Mouse (Mus musculus): ENCODE data around the gene Mlh1. TPM values are rescaled to one million over a fixed set of nuclear protein-coding genes. Genes with fewer than 3 reads are reported as not detected.

Mlh1 gene
- total RNA-seq, 2 experiments from 2014 or later, result 46.6 to 51.9 TPM

Other genes starting within 250 kb of the Mlh1 start
- gene Ccrl2, start 214.3 kb downstream of the Mlh1 start, total RNA-seq (2015), result 2.9 and 4.1 TPM in 2 replicates
- 3.9 and 8.9 TPM in 2 replicates for gene Ccrl2, start 214.3 kb downstream of the Mlh1 start, total RNA-seq (2017)
- 43.9 and 48.3 TPM in 2 replicates for gene Lrrfip2, start 154.2 kb downstream of the Mlh1 start, total RNA-seq (2015)
- 66.8 and 74.0 TPM in 2 replicates for gene Lrrfip2, start 154.2 kb downstream of the Mlh1 start, total RNA-seq (2017)
- 19.1 and 23.8 TPM in 2 replicates for gene Epm2aip1, start 138 bp upstream of the Mlh1 start, total RNA-seq (2015)
- 12.4 and 17.8 TPM in 2 replicates for gene Epm2aip1, start 138 bp upstream of the Mlh1 start, total RNA-seq (2017)
- gene Trank1, start 39.9 kb upstream of the Mlh1 start, total RNA-seq (2015), result not detected in 2 replicates
- not detected in 2 replicates for gene Trank1, start 39.9 kb upstream of the Mlh1 start, total RNA-seq (2017)
- gene Dclk3, start 167.3 kb upstream of the Mlh1 start, total RNA-seq (2015), result not detected in 2 replicates
- gene Dclk3, start 167.3 kb upstream of the Mlh1 start, total RNA-seq (2017), result not detected in 2 replicates

All from megakaryocyte progenitor cell, adult 5-6 weeks (primary cell).